In genomic region chr3:51593506-51593905, GRCm38 (mm10) we compare ENCODE assay signal across 21 mouse cellular contexts. TPM values are rescaled to one million over a fixed set of nuclear protein-coding genes. Genes with fewer than 3 reads are reported as not detected.
DNase-seq lines count a peak whose midpoint lies in the region; ATAC-seq and TF ChIP-seq lines count a peak whose summit lies in the region.
"Had no signal": no experiment of that assay in that cellular context is flagged by ENCODE, and none has a peak within 500 bp of the region (broad histone marks: within the 10 kb centered on the region; RNA-seq: fewer than 3 reads in every experiment).

No protein-coding gene starts in this region.

- peak; percentile 32 for ATAC-seq in Patski
- peak; percentile 80 for ATAC-seq in granulocyte monocyte progenitor cell, adult 5-6 weeks (replicated peaks; ENCODE audit: poor library complexity, severe bottlenecking)
- ATAC-seq: activated CD4-positive, CD25-positive, alpha-beta regulatory T cell, adult 4 months; forebrain, embryonic 16.5 days; hindbrain, embryonic 16.5 days; inflammation-experienced regulatory T-cells, adult 6 months had no signal

- DNase-seq in 3134 (ENCODE audit: extremely low read depth, insufficient read length, low spot score) (peak; percentile 76), 416B (ENCODE audit: low read depth) (peak; percentile 84), Patski (ENCODE audit: low read depth, low spot score) (no peak)
- DNase-seq in spleen, postnatal 10 days (ENCODE audit: low spot score in 2 of 2) = no peak
- no peak for DNase-seq in natural killer cell, adult 2 months (ENCODE audit: low spot score in 2 of 2)
- no peak for DNase-seq in kidney, postnatal 10 days
- DNase-seq in cerebellum, postnatal 25 days = no peak
- DNase-seq: adrenal gland, postnatal 14 days; cerebellum, adult 18-20 months; cerebellum, postnatal 10 days; gastrocnemius, postnatal 10 days; heart, postnatal 36 days; kidney, adult 11 months; kidney, adult 9 months had no signal

- in situ Hi-C loops in Patski (cut with MboI; ENCODE audit: low pct_unique_long_range_greater_than_20kb) = no loop called here

- POLR2A ChIA-PET in Patski (lab: Charles Lee) = no interaction called here

- CTCF ChIA-PET in Patski (lab: Charles Lee) = interaction anchor here (1.6 to 2.1 kb wide), 2 partner anchors 10 to 55 kb away, joined by 4 to 5 read pairs; no protein-coding TSS in a partner anchor

- no peak for TF ChIP-seq CTCF in Patski (IDR thresholded peaks at IDR 0.05)

- H3K27me3 ChIP-seq in Patski = no peaks in the 10 kb centered on the region
- H3K27me3 ChIP-seq: forebrain, embryonic 12.5 days; heart, embryonic 12.5 days had no signal

RNA-seq across cellular contexts. Expression of gene Setd7, which starts 32.8 kb away (rescaled TPM):
- 76.5 TPM for polyA plus RNA-seq in Patski (2021)
- total RNA-seq in granulocyte monocyte progenitor cell, adult 5-6 weeks (2014; fragmentation: Nextera tagmentation) = 37.3 and 41.6 TPM in 2 replicates
- total RNA-seq in granulocyte monocyte progenitor cell, adult 5-6 weeks (2017) = 26.5 and 29.9 TPM in 2 replicates

Comparison
In these comparisons a context has a peak if more than half of its experiments do, and no peak if none do; other contexts are left out.
1. DNase-seq: peak in 3134 (single experiment) and 416B (single experiment); none in Patski (single experiment), spleen, postnatal 10 days (0 of 2), natural killer cell, adult 2 months (0 of 2), kidney, postnatal 10 days (single experiment) and cerebellum, postnatal 25 days (0 of 2).